Comparison of ENCODE assay signal across 11 mouse cellular contexts in genomic region chr6:53594316-53594715, GRCm38 (mm10).
"Had no signal": no experiment of that assay in that cellular context is flagged by ENCODE, and none has a peak within 500 bp of the region (broad histone marks: within the 10 kb centered on the region; RNA-seq: fewer than 3 reads in every experiment).

No protein-coding gene starts in this region.

- DNase-seq: kidney, adult 9 months; lung, adult 2 months; lung, postnatal 36 days; thymus, postnatal 4 days had no signal

- H3K4me2 ChIP-seq: liver, embryonic 11.5 days; liver, embryonic 15.5 days; midbrain, embryonic 15.5 days had no signal

- H3K9ac ChIP-seq: liver, embryonic 15.5 days; midbrain, embryonic 15.5 days had no signal

- H3K36me3 ChIP-seq: liver, embryonic 15.5 days; midbrain, embryonic 15.5 days had no signal

- H3K9me3 ChIP-seq: liver, embryonic 15.5 days; midbrain, embryonic 15.5 days had no signal

- H3K4me1 ChIP-seq: liver, embryonic 15.5 days had no signal

- H3K27ac ChIP-seq: left cerebral cortex, adult 2 months; liver, embryonic 15.5 days; stomach, postnatal 0 days had no signal

- H3K27me3 ChIP-seq: liver, embryonic 15.5 days; midbrain, embryonic 15.5 days had no signal

- ATAC-seq: intestine, postnatal 0 days; lung, postnatal 0 days had no signal

- H3K4me3 ChIP-seq: left cerebral cortex, adult 2 months; liver, embryonic 15.5 days; midbrain, embryonic 15.5 days had no signal
